Mouse (Mus musculus): ENCODE measurements at regions not wholly inside any gene's neighbourhood (a gene's known extent, or its start where the extent isn't known, plus 50 kb on each side); places are given as distances from the start of the nearest gene placed in this dataset.

GRCm38 (mm10) chr6:100462757-100463156 lies 175.5 kb upstream of the Rybp start:
- 91% methylated on average over 2 of the region's 2 CpGs for WGBS

DNA sequence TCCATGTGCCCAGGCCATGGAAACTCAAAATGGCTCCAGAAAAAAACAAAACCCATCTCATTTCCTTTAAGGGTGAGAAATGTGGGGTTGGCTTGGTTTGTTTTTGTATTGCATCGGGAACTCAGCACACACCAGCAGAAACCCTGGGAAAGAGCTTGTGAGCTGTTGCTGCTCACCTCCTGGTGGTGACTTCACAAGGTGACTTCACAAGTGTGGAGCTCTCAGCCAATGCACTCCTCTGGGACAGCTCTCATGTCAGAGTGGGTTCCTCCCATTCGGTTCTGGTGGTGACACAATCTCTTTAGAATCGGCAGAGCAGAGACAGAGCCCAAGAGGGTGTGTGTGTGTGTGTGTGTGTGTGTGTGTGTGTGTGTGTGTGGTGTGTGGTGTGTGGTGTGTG lies 166.1 kb upstream of the Rybp start:
- Histone ChIP-seq H3K9me3 (peaks cover 16% of the 10 kb centered on the region), H3K4me1 (peaks cover 10% of the 10 kb centered on the region), H3K36me3 (replicated peaks) (no peaks in the 10 kb centered on the region), H3K27me3 (ENCODE audit: poor library complexity, severe bottlenecking) (peaks cover 20% of the 10 kb centered on the region), H3K4me3 (no peak overlapping the region), H3K27ac (no peak overlapping the region)
- no peak for DNase-seq (ENCODE audit: extremely low spot score, low spot score)
- 96% methylated on average over 3 of the region's 3 CpGs for WGBS

More at GRCm38 (mm10) chr6:100462757-100463156, 175.5 kb upstream of the Rybp start:
- no peak overlapping the region for H3K27ac ChIP-seq
- DNase-seq (ENCODE audit: extremely low spot score, low spot score) = no peak
- peaks cover 44% of the 10 kb centered on the region for H3K9me3 ChIP-seq
- H3K4me1 ChIP-seq = no peaks in the 10 kb centered on the region
- peaks cover 3% of the 10 kb centered on the region for H3K27me3 ChIP-seq (ENCODE audit: poor library complexity, severe bottlenecking)
- no peaks in the 10 kb centered on the region for H3K36me3 ChIP-seq (replicated peaks)
- no peak overlapping the region for H3K4me3 ChIP-seq

GRCm38 (mm10) chr6:100452097-100453002 lies 165.1 kb upstream of the Rybp start:
- Histone ChIP-seq H3K27me3 (ENCODE audit: poor library complexity, severe bottlenecking) (peaks cover 23% of the 10 kb centered on the region), H3K9me3 (peaks cover 12% of the 10 kb centered on the region; the same call in 1 of the 2 replicates), H3K4me1 (peaks cover 14% of the 10 kb centered on the region), H3K4me3 (no peak overlapping the region), H3K36me3 (replicated peaks) (no peaks in the 10 kb centered on the region), H3K27ac (peak overlapping the region; percentile 53; the same call in 1 of the 2 replicates)
- DNase-seq (ENCODE audit: extremely low spot score, low spot score) = no peak
- WGBS = 50% methylated on average over 9 of the region's 9 CpGs

DNA sequence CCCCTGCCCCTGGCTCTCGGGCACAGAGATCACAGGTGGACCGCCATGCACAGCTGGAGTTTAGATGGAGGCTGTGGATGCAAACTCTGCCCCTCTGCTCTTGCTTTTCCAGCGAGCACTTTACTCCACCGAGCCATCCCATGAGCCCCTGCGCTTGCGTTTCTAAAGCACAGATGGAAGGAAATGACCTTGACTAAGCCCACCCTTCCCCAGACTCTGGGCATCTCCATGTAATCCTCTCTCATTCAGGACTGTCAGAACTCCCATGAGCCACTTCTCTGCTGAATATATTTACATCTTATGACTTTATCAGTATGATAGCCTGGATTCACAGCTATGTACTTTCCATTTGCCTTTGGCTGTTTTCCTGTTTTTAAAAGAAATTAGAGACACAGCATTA lies 162.8 kb upstream of the Rybp start:
- Histone ChIP-seq H3K36me3 (replicated peaks) (no peaks in the 10 kb centered on the region), H3K4me3 (no peak overlapping the region), H3K4me1 (peaks cover 18% of the 10 kb centered on the region), H3K27ac (no peak overlapping the region), H3K9me3 (peaks cover 12% of the 10 kb centered on the region; the same call in 1 of the 2 replicates), H3K27me3 (ENCODE audit: poor library complexity, severe bottlenecking) (peaks cover 45% of the 10 kb centered on the region)
- no peak for DNase-seq (ENCODE audit: extremely low spot score, low spot score)
- WGBS = 93% methylated on average over 6 of the region's 6 CpGs

- Histone ChIP-seq H3K27ac (no peak overlapping the region), H3K9me3 (peaks cover 12% of the 10 kb centered on the region; the same call in 1 of the 2 replicates), H3K27me3 (ENCODE audit: poor library complexity, severe bottlenecking) (peaks cover 51% of the 10 kb centered on the region), H3K4me3 (no peak overlapping the region), H3K4me1 (peaks cover 18% of the 10 kb centered on the region), H3K36me3 (replicated peaks) (no peaks in the 10 kb centered on the region)
- DNase-seq (ENCODE audit: extremely low spot score, low spot score) = no peak
- WGBS = 98% methylated on average over 4 of the region's 4 CpGs
Measured at GRCm38 (mm10) chr6:100449087-100449486, 161.8 kb upstream of the Rybp start.

DNA sequence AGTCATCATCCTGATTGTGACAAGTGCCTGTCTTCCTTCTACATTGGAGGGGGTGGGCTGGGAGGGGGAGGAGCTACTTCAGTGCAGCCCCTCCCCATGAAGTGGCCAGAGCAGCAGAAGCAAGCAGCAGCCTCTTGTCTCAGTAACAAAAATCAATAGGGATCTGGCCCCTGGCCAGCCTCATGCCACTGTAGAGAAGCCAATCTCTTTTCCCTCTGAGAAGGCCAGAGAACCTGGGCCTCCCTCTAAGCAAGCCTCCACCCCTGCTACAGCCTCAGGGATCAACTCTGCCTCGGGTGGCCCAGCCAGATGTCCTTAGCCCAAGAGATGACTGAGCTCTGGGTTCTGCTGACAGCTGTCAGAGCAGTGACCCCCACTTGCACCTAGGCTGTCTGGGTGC lies 159.9 kb upstream of the Rybp start:
- Histone ChIP-seq H3K9me3 (peaks cover 12% of the 10 kb centered on the region; the same call in 1 of the 2 replicates), H3K36me3 (replicated peaks) (no peaks in the 10 kb centered on the region), H3K4me1 (peaks cover 14% of the 10 kb centered on the region), H3K4me3 (no peak overlapping the region), H3K27ac (no peak overlapping the region), H3K27me3 (ENCODE audit: poor library complexity, severe bottlenecking) (peaks cover 61% of the 10 kb centered on the region)
- DNase-seq (ENCODE audit: extremely low spot score, low spot score) = no peak
- 22% methylated on average over 1 of the region's 1 CpGs for WGBS

- whole genome bisulfite sequencing = 78% methylated on average over 4 of the region's 4 CpGs
Measured at GRCm38 (mm10) chr6:100446804-100447203, 159.5 kb upstream of the Rybp start.

GRCm38 (mm10) chr6:100439071-100439737 lies 151.9 kb upstream of the Rybp start:
- peaks cover 100% of the 10 kb centered on the region for H3K27me3 ChIP-seq (ENCODE audit: poor library complexity, severe bottlenecking)
- no peak for DNase-seq (ENCODE audit: extremely low spot score, low spot score)
- no peaks in the 10 kb centered on the region for H3K9me3 ChIP-seq
- H3K4me1 ChIP-seq = peaks cover 34% of the 10 kb centered on the region
- 7% methylated on average over 8 of the region's 8 CpGs for WGBS
- H3K36me3 ChIP-seq (replicated peaks) = no peaks in the 10 kb centered on the region
- no peak overlapping the region for H3K27ac ChIP-seq
- peak overlapping the region; percentile 40 for H3K4me3 ChIP-seq

More at GRCm38 (mm10) chr6:100446804-100447203, 159.5 kb upstream of the Rybp start:
- Histone ChIP-seq H3K4me3 (no peak overlapping the region), H3K9me3 (peaks cover 12% of the 10 kb centered on the region; the same call in 1 of the 2 replicates), H3K27ac (no peak overlapping the region), H3K4me1 (peaks cover 10% of the 10 kb centered on the region), H3K36me3 (replicated peaks) (no peaks in the 10 kb centered on the region), H3K27me3 (ENCODE audit: poor library complexity, severe bottlenecking) (peaks cover 64% of the 10 kb centered on the region)
- DNase-seq (ENCODE audit: extremely low spot score, low spot score) = no peak

- Histone ChIP-seq H3K9me3 (peaks cover 4% of the 10 kb centered on the region; the same call in 1 of the 2 replicates), H3K4me1 (peaks cover 37% of the 10 kb centered on the region), H3K27me3 (ENCODE audit: poor library complexity, severe bottlenecking) (peaks cover 100% of the 10 kb centered on the region), H3K27ac (no peak overlapping the region), H3K36me3 (replicated peaks) (no peaks in the 10 kb centered on the region), H3K4me3 (peak overlapping the region; percentile 40)
- DNase-seq (ENCODE audit: extremely low spot score, low spot score) = no peak
- 1% methylated on average over 13 of the region's 13 CpGs for WGBS
Measured at GRCm38 (mm10) chr6:100438511-100438991, 151.3 kb upstream of the Rybp start.

DNA sequence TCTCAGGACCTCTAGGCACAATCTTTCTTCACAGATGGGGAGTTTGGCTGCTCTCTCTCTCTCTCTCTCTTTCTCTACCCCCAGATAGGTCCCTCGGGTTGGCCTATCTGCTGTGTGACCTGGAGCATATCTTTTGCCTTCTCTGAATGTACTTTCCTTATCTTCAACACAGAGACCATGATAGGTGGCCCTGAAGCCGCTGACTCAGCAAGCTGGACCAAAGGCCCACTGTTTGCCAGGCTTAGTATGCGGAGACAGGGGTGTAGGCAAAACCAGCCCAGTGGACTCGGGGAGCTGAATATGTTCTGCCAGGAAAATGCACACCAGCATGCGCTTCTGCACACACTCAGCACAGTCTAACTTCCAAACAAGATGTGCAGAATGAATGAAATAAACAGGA lies 150.7 kb upstream of the Rybp start:
- H3K36me3 ChIP-seq (replicated peaks) = no peaks in the 10 kb centered on the region
- H3K9me3 ChIP-seq = peaks cover 4% of the 10 kb centered on the region; the same call in 1 of the 2 replicates
- 39% methylated on average over 5 of the region's 5 CpGs for WGBS
- H3K27me3 ChIP-seq (ENCODE audit: poor library complexity, severe bottlenecking) = peaks cover 100% of the 10 kb centered on the region
- no peak overlapping the region for H3K27ac ChIP-seq
- no peak overlapping the region; the same call in 1 of the 2 replicates for H3K4me3 ChIP-seq
- no peak for DNase-seq (ENCODE audit: extremely low spot score, low spot score)
- peaks cover 42% of the 10 kb centered on the region for H3K4me1 ChIP-seq

DNA sequence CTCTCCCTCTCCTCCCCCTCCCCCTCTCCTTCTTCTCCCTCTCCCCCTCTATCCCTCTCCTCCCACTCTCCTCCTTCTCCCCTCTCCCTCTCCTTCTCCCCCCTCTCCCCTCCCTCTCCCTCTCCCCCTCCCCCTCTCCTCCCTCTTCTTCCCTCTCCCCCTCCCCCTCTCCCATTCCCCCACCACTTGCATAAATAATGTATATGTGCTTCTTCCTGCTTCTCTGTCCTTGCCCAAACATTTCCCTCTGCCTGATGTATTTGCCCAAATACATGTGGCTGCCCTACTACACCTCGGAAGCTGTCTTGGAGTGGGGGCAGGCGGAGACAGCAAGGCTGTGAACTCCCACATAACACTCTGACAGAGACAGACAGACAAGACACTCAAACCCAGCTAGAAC lies 149.2 kb upstream of the Rybp start:
- Histone ChIP-seq H3K4me1 (peaks cover 56% of the 10 kb centered on the region), H3K27me3 (ENCODE audit: poor library complexity, severe bottlenecking) (peaks cover 100% of the 10 kb centered on the region), H3K4me3 (no peak overlapping the region), H3K9me3 (peaks cover 4% of the 10 kb centered on the region; the same call in 1 of the 2 replicates), H3K36me3 (replicated peaks) (no peaks in the 10 kb centered on the region), H3K27ac (no peak overlapping the region)
- DNase-seq (ENCODE audit: extremely low spot score, low spot score) = no peak
- WGBS = 72% methylated on average over 2 of the region's 2 CpGs

DNA sequence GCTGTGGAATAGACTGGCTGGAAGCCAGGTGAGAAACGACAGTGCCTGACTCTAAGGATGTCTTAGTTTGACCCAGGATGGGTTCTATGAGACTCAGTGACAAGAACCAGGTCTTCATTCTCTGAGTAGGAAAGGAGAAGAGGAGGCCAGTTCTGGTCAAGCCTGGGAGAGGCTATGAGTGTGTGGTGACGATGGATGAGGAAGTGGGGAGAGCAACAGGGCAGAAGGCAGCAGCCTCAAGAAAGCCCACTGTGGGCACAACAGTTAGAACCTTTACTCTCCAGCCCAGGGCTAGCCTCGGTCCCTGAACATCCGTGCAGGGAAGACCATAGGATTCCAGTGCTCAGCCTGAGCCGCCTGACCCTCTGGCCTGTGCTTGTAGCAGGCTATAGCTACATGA lies 147.9 kb upstream of the Rybp start:
- Histone ChIP-seq H3K27ac (no peak overlapping the region), H3K36me3 (replicated peaks) (no peaks in the 10 kb centered on the region), H3K9me3 (peaks cover 4% of the 10 kb centered on the region; the same call in 1 of the 2 replicates), H3K4me3 (no peak overlapping the region), H3K27me3 (ENCODE audit: poor library complexity, severe bottlenecking) (peaks cover 100% of the 10 kb centered on the region), H3K4me1 (peaks cover 59% of the 10 kb centered on the region)
- WGBS = 82% methylated on average over 5 of the region's 5 CpGs
- DNase-seq (ENCODE audit: extremely low spot score, low spot score) = no peak
